Mouse (Mus musculus): ENCODE measurements around the gene Padi4. TPM values are rescaled to one million over a fixed set of nuclear protein-coding genes. Genes with fewer than 3 reads are reported as not detected.
A peak's percentile ranks its signal among the peaks of the same experiment; 100 is the strongest.

Padi4 gene
- total and polyA plus RNA-seq, 3 experiments = not detected

DNA sequence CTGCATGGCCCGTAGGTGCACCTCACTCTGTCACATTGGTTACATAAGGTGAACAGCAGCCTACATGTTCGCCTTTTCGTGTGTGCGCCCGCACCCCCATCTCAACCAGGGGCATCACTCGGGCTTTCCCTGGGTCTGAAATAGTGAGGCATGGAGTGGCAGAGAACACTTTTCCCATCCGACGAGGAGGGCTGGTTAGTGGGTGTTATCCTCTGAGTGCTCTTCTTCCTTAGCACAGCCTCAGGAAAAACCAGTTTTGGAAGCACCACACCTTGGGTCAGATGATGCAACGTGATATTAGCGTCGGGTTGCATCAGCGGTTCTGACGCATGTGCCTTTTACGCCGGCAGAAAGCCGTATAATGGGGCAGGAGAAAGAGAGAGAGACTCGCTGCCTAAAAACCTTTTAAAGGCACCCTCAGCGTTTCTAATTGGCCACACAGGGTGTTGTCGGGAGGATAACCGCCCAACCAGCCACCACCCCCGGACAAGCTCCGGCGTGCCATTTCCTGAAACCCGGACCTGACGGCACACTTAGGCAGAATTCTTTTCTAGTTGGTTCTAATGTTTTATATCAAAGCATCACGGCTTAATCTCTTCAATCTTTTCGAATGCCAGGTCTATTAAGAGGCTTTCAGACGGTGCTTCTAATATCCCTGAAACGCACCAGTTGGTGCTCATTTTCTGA, 74.5 kb downstream of the Padi4 start (continued):
- peak; percentile 71 for TF ChIP-seq JUN (IDR thresholded peaks at IDR 0.05; ENCODE audit: insufficient read depth, low read depth, low read length)
- TF ChIP-seq JUND (conservative IDR thresholded peaks at IDR 0.05; ENCODE audit: low read depth, low read length) = peak; percentile 54
- TF ChIP-seq CHD2 (IDR thresholded peaks at IDR 0.05; ENCODE audit: low read length) = 0 out of 2 replicates have a peak, but pooled peaks have one; percentile 50
- TF ChIP-seq E2F4 (IDR thresholded peaks at IDR 0.05; ENCODE audit: insufficient replicate concordance, low read depth, low read length) = no peak
- peak; percentile 52; the same call in 1 of the 2 replicates for TF ChIP-seq IRF4 (IDR thresholded peaks at IDR 0.05; ENCODE audit: low read depth, low read length)
- TF ChIP-seq TBP (conservative IDR thresholded peaks at IDR 0.05; ENCODE audit: low read depth, low read length) = peak; percentile 97

Other genes with a start within 250 kb of the Padi4 start
- gene Arhgef10l, start 108.2 kb downstream of the Padi4 start, total RNA-seq (2012; rRNA removed) = 4.5 and 5.9 TPM in 2 replicates
- gene Arhgef10l, start 108.2 kb downstream of the Padi4 start, total RNA-seq (2014; rRNA removed) = 9.7 and 10.2 TPM in 2 replicates
- gene Arhgef10l, start 108.2 kb downstream of the Padi4 start, polyA plus RNA-seq (2012; ENCODE audit: insufficient read length, low read depth) = 14.6 and 15.8 TPM in 2 replicates
- 244 and 249 TPM in 2 replicates for gene Rcc2, start 73.7 kb downstream of the Padi4 start, total RNA-seq (2012; rRNA removed)
- 187 TPM in 2 replicates for gene Rcc2, start 73.7 kb downstream of the Padi4 start, total RNA-seq (2014; rRNA removed)
- 319 and 348 TPM in 2 replicates for gene Rcc2, start 73.7 kb downstream of the Padi4 start, polyA plus RNA-seq (2012; ENCODE audit: insufficient read length, low read depth)
- not detected in 2 replicates for gene Padi6, start 31.6 kb downstream of the Padi4 start, total RNA-seq (2012; rRNA removed)
- gene Padi6, start 31.6 kb downstream of the Padi4 start, total RNA-seq (2014; rRNA removed) = not detected in 2 replicates
- gene Padi6, start 31.6 kb downstream of the Padi4 start, polyA plus RNA-seq (2012; ENCODE audit: insufficient read length, low read depth) = 0.25 TPM in 1 of 2 replicates, not detected in the other
- gene Padi3, start 36.4 kb upstream of the Padi4 start, total RNA-seq (2012; rRNA removed) = 0.17 TPM in 2 replicates
- gene Padi3, start 36.4 kb upstream of the Padi4 start, total RNA-seq (2014; rRNA removed) = 0.09 and 0.11 TPM in 2 replicates
- 0.07 and 0.10 TPM in 2 replicates for gene Padi3, start 36.4 kb upstream of the Padi4 start, polyA plus RNA-seq (2012; ENCODE audit: insufficient read length, low read depth)
- 0.04 TPM in 1 of 2 replicates, not detected in the other for gene Padi1, start 71.5 kb upstream of the Padi4 start, total RNA-seq (2012; rRNA removed)
- not detected in 2 replicates for gene Padi1, start 71.5 kb upstream of the Padi4 start, total RNA-seq (2014; rRNA removed)
- not detected in 2 replicates for gene Padi1, start 71.5 kb upstream of the Padi4 start, polyA plus RNA-seq (2012; ENCODE audit: insufficient read length, low read depth)
- 0.04 TPM in 1 of 2 replicates, not detected in the other for gene Padi2, start 132.1 kb upstream of the Padi4 start, total RNA-seq (2012; rRNA removed)
- gene Padi2, start 132.1 kb upstream of the Padi4 start, total RNA-seq (2014; rRNA removed) = 0.04 TPM in 1 of 2 replicates, not detected in the other
- not detected in 2 replicates for gene Padi2, start 132.1 kb upstream of the Padi4 start, polyA plus RNA-seq (2012; ENCODE audit: insufficient read length, low read depth)
- 184 and 188 TPM in 2 replicates for gene Sdhb, start 187.0 kb upstream of the Padi4 start, total RNA-seq (2012; rRNA removed)
- 178 and 190 TPM in 2 replicates for gene Sdhb, start 187.0 kb upstream of the Padi4 start, total RNA-seq (2014; rRNA removed)
- 156 and 162 TPM in 2 replicates for gene Sdhb, start 187.0 kb upstream of the Padi4 start, polyA plus RNA-seq (2012; ENCODE audit: insufficient read length, low read depth)
- 47.6 and 48.5 TPM in 2 replicates for gene Atp13a2, start 212.6 kb upstream of the Padi4 start, total RNA-seq (2012; rRNA removed)
- gene Atp13a2, start 212.6 kb upstream of the Padi4 start, total RNA-seq (2014; rRNA removed) = 22.2 and 24.8 TPM in 2 replicates
- gene Atp13a2, start 212.6 kb upstream of the Padi4 start, polyA plus RNA-seq (2012; ENCODE audit: insufficient read length, low read depth) = 44.2 and 54.7 TPM in 2 replicates
- gene Mfap2, start 236.2 kb upstream of the Padi4 start, total RNA-seq (2012; rRNA removed) = not detected in 2 replicates
- not detected in 2 replicates for gene Mfap2, start 236.2 kb upstream of the Padi4 start, total RNA-seq (2014; rRNA removed)
- gene Mfap2, start 236.2 kb upstream of the Padi4 start, polyA plus RNA-seq (2012; ENCODE audit: insufficient read length, low read depth) = not detected in 2 replicates

Measured in CH12.LX (cell line).